Mouse (Mus musculus) bone marrow, adult 2 months (tissue): ENCODE measurements around the gene Sesn3. TPM values are rescaled to one million over a fixed set of nuclear protein-coding genes. Genes with fewer than 3 reads are reported as not detected.
A peak's percentile ranks its signal among the peaks of the same experiment; 100 is the strongest.
"Not testable (repeated sequence)": the region's sequence is repeated elsewhere in the genome, so short reads cannot be mapped to it uniquely, and the experiment has no call there.

Experiments
- H3K27ac ChIP-seq: fragments of 200-500 bp; 2 replicates; pipeline ENCODE4 v1.5.1; 2012; ENCODE audit warnings: low read depth, mild to moderate bottlenecking, control low read depth, inconsistent platforms, low read length; ENCODE audit not compliant: control insufficient read depth, poor library complexity, insufficient read depth
- H3K4me1 ChIP-seq: fragments of 200-500 bp; 2 replicates; pipeline ENCODE4 v1.6.1; 2011; ENCODE audit warnings: low read length; ENCODE audit not compliant: control insufficient read depth, insufficient read depth
- H3K4me3 ChIP-seq: fragments of 200-500 bp; replicated peaks from 2 replicates; pipeline ENCODE3; 2011; ENCODE audit warnings: mild to moderate bottlenecking, low read depth, low read length, control low read depth; ENCODE audit not compliant: control insufficient read depth
- CTCF ChIP-seq: fragments of 200-500 bp; IDR thresholded peaks from 2 replicates; pipeline ENCODE4 v1.5.1; 2011; ENCODE audit warnings: low read length, control low read depth; ENCODE audit not compliant: control insufficient read depth, insufficient read depth
- POLR2A ChIP-seq: fragments of 200-500 bp; IDR thresholded peaks from 2 replicates; pipeline ENCODE4 v1.6.1; 2011; ENCODE audit warnings: low read depth, mild to moderate bottlenecking, control low read depth, low read length, borderline replicate concordance; ENCODE audit not compliant: control insufficient read depth
- WGBS: fragments of 180-500 bp; shearing (Covaris S2); methylation state at CpG from one replicate; pipeline ENCODE4 v1.1.7; 2018; 5-methylcytosine and 5-hydroxymethylcytosine counted together
- polyA plus RNA-seq: library from polyadenylated mRNA; stranded (reverse); fragments of >200 nt; gene quantifications from 2 replicates; pipeline ENCODE4 v1.2.4, GENCODE M21; 2011; ENCODE audit warnings: low replicate concordance; ENCODE audit not compliant: missing spikeins, insufficient read depth, insufficient read length

Gene Sesn3
- 2.6 and 5.3 TPM in 2 replicates for polyA plus RNA-seq

DNA sequence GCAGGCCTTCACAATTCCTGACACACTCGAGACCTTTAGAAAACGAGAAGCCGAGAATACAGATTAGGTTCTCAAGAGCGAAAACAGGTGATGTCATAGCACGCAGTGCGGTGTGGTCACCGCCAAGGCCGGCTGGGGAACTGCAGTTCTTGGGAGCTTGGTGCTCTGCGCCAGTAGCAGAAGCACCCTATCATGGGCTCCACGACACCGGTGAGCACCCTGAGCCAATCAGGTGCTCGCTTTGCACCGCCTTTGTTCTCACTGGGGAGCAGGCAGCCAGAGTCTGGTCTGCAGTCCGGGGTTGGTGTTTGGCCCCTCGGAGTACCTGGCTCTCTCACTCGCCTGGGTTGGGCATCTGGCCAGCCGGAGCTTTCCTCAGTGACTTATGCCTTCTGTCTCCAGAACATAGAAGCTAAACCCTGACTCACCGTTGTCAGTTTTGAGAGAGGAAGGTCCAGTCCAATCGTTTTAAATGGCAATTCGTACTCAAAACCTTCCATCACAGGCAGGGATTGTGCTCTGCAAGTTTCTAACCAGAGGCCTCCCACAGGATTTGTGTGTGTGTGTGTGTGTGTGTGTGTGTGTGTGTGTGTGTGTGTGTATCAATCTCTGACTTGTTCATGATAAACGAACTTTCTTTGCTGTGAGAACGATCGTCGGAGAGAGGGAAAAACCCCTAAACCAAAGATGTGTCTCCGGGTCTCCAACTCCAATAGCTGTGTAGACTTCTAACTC lies at the start of gene Sesn3:
Gene Sesn3, plus strand, starts transcription at position 82 of the 735 bp plus-strand sequence.
- under 1% methylated on average over 25 of the region's 25 CpGs for WGBS
- H3K4me3 ChIP-seq: peak within 1 kb of the TSS; percentile 55
- peak within 1 kb of the TSS; percentile 62 for H3K27ac ChIP-seq
- no peaks in the 10 kb centered on the region; the same call in 1 of the 2 replicates for H3K4me1 ChIP-seq
- TF ChIP-seq POLR2A (peak; percentile 55; the same call in 1 of the 2 replicates), CTCF (no peak)

DNA sequence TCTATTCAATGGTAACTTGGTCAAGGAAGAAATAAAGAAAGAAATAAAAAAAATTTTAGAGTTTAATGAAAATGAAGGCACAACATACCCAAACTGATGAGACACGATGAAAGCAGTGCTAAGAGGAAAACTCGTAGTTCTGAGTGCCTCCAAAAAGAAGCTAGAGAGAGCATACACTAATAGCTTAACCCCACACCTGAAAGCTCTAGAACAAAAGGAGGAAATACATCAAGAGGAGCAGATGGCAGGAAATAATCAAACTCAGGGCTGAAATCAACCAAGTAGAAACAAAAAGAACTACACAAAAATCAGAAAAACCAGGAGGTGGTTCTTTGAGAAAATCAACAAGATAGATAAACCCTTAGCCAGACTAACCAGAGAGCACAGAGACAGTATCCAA lies 47.8 kb upstream of the Sesn3 start:
- not testable (repeated sequence) for H3K27ac ChIP-seq, H3K4me1 ChIP-seq, H3K4me3 ChIP-seq
- 38% methylated on average over 2 of the region's 2 CpGs for WGBS

GRCm38 (mm10) chr9:14233702-14234373 lies 41.0 kb upstream of the Sesn3 start:
- WGBS: 48% methylated on average over 7 of the region's 7 CpGs
- Histone ChIP-seq H3K4me1 (peaks cover 1% of the 10 kb centered on the region; the same call in 1 of the 2 replicates), H3K4me3 (no peak overlapping the region), H3K27ac (no peak overlapping the region)
- no peak for TF ChIP-seq POLR2A
- no peak for TF ChIP-seq CTCF

- Histone ChIP-seq H3K4me1 (peaks cover 1% of the 10 kb centered on the region; the same call in 1 of the 2 replicates), H3K27ac (no peak overlapping the region), H3K4me3 (no peak overlapping the region)
- TF ChIP-seq CTCF: no peak
- TF ChIP-seq POLR2A: no peak
- WGBS: 74% methylated on average over 2 of the region's 2 CpGs
These were observed 39.6 kb upstream of the Sesn3 start for GRCm38 (mm10) chr9:14235286-14235685.

DNA sequence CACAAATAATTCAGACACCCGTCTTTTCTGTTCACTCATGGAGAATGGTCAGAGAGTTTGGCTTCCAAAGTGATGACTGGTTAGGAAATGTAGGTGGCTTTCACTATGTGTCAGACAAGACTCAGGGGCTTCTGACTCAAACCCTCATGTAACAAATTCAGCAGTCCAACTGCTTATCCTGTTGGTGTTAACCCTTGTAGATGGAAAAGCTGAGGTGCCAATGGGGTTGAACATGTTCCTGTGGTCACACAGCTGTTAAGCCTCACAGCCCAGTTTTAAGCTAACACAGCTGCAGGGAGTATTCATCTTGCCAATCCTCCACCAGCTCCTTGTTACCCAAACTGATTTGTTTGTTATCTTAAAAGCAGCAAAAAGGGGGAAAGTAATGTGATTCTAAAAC lies 33.9 kb upstream of the Sesn3 start:
- H3K4me3 ChIP-seq, H3K4me1 ChIP-seq, H3K27ac ChIP-seq: not testable (repeated sequence)
- 85% methylated on average over 1 of the region's 1 CpGs for WGBS

GRCm38 (mm10) chr9:14242308-14242707 lies 32.6 kb upstream of the Sesn3 start:
- no peaks in the 10 kb centered on the region for H3K4me1 ChIP-seq
- WGBS: 74% methylated on average over 2 of the region's 2 CpGs
- no peak for TF ChIP-seq POLR2A
- TF ChIP-seq CTCF: no peak

DNA sequence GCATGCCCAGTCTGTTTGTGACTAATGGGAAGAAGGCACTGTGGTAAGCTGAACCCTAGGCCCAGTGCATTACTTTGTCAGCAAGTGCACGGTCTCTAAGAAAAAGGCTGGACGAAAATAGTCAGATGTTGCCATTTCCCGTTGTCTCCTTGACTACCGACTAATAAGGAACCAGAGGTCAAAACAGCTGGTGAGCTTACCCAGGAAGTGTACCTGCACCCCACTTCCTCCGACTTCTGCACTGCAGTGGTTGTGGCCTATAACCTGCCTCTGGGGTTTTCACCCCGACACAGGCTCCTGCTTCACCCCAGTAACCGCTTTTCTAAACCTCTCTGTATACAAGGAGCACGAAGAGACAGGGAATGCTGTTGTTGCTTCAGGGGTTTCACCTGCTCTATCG lies 30.3 kb upstream of the Sesn3 start:
- WGBS: 10% methylated on average over 9 of the region's 9 CpGs
- Histone ChIP-seq H3K4me3 (no peak overlapping the region), H3K27ac (no peak overlapping the region), H3K4me1 (no peaks in the 10 kb centered on the region)
- TF ChIP-seq POLR2A (no peak), CTCF (no peak)

More at GRCm38 (mm10) chr9:14242308-14242707, 32.6 kb upstream of the Sesn3 start:
- Histone ChIP-seq H3K27ac (no peak overlapping the region), H3K4me3 (no peak overlapping the region)

DNA sequence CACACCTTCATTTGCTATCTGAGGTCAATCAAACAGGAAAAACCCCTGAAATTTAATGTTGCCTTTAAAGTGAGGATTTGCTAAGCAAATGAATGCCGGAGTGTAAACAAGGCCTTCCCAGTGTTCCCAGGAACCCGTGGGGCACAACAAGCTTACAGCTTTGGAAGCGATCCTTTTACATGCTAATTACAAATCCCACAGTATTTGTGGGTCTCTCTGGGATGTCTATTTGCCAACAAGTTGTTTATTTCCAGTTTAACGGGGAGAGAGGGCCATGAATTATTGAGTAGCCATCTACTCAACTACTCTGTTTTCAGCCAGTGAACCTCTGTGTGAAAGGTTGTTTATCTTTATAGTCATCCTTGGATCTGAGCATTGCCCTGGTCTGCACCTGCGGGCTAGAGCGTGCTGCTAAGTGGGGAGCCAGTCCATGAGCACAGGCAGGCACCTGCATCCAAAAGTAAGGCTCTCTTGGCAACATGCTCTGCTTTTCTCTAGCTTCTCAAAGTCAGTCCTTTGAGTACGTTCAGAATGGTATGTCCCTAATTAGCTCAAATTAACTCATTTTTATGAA lies 29.8 kb upstream of the Sesn3 start:
- H3K27ac ChIP-seq: no peak overlapping the region
- no peaks in the 10 kb centered on the region for H3K4me1 ChIP-seq
- no peak for TF ChIP-seq CTCF
- TF ChIP-seq POLR2A: no peak
- no peak overlapping the region for H3K4me3 ChIP-seq
- WGBS: 71% methylated on average over 7 of the region's 7 CpGs
